Mouse (Mus musculus) c-Kit-positive CD71-positive TER-119-negative erythroid progenitor cells, embryonic 14.5 days (primary cell): Measurements from ENCODE around the gene Ctnnal1.
A peak's percentile ranks its signal among the peaks of the same experiment; 100 is the strongest.

ENCODE experiments used
- DNase-seq: peaks from one replicate; pipeline ENCODE4 v3.0.0-alpha.2; 2013; ENCODE audit warnings: low read depth

Gene Ctnnal1

DNA sequence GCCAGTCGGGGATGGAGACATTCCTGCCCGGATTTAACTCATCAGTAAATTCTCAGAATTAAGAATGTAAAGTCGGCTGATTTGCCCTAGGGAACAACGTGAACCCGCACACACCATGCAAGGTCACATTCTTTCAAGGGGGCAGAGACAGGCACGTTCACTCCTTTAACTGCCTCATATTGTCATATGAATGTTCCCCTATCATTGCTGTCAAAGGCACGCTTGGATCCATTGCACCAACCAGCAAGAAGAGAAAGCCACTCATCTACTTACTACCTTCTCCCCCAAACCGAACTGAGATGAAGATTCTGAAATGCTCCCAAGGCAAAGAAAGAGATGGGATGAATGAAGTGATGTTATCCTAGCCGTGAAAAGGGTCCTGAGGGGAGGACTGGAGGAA, 6.3 kb downstream of the Ctnnal1 start:
- no peak for DNase-seq

DNA sequence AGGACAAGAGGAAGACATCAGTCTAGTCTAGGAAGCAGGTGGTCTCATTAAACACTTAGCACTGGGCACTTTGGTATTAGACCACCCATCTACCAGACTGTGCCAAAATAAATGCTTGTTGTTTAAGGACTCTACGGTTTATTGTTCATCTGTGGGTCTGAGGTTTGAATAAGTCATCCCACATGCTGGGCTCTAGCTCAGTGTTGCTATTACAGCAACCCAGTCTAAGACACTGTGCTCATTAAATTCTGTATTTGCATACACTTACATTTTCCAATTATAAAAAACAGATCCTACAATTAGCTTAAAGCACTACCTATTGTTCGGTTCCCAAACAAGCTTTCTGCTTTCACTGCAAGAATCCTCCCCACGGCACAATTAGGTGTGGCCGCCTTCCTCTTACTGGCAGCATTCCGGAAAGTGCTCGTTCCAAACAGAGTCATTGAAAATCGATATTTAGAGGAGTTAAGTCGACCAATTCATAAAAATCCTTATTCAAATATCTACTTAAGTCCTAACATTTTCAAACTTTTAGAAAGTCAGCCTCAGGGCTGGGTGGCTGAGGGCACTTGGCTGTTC, 8.5 kb downstream of the Ctnnal1 start:
- no peak for DNase-seq

GRCm38 (mm10) chr4:56855935-56856334, 9.1 kb downstream of the Ctnnal1 start:
- DNase-seq: no peak

GRCm38 (mm10) chr4:56850724-56851123, 14.3 kb downstream of the Ctnnal1 start:
- no peak for DNase-seq

DNA sequence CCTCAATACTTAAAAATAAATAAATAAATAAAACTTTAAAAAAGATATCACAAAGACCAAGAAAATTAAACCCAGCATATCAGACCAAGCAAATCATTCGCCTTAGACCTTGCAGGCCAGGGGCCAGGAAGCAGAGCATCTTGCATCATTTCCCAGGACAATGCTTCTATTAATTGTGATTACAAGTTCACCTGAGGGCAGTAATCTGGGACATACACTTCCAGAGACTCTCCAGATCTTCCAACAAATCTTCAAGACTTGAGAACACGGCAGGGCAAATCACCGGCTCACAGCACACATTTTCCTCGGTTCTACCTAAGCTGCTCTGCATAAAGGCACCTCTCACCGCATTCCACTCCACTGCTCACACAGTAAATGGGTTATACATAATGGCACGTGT, 16.9 kb downstream of the Ctnnal1 start:
- no peak for DNase-seq

DNA sequence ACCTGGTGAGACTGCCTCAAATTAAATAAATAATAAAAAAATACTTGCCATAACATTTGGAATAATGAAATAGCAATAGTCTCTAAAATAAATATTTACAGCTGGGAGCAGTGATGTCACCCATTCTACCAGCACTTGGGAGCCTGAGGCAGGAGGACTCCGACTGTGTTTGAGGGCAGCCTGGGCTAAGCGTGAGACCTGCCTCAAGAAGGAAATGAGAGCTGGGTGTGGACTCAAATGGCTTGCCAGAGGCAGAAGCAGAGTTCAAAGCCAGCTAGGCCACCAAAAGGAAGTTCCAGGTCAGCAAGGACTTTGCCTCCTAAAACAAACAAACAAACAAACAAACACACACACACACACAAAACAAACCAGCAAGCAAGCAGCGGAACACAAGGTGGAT, 17.6 kb downstream of the Ctnnal1 start:
- no peak for DNase-seq

DNA sequence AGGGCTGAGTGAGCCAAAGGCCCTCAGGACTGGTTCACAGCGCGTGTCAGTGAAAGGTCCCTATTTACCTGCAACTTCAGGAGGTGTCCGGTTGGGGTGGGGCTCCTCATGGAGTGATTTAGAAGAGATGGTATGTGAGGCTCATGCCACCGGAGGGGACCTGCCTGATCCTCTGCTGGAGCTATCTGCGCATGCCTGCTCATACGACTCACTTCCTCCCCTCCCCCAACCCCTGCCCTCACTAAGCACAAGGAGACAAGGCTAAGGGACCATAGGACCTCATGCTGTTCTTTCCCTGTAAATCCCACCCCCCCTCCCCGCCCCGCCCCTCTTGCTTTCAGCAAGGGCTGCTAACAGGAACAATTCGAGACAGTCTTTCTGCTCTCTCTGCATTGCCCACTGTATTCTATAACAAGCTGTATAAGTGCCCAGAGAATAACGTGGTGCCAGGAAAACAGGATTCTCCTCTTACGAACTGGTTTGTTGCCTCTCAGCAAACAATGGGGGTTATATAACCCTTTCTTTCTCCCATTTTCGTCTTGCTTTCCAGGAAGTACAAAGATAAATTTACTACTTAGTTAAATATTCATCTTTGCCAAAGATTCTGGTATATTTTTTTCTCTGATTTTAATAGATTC, 19.0 kb downstream of the Ctnnal1 start:
- DNase-seq: no peak

- no peak for DNase-seq
Observed at GRCm38 (mm10) chr4:56844911-56845310, 20.1 kb downstream of the Ctnnal1 start.

GRCm38 (mm10) chr4:56843963-56844362, 21.0 kb downstream of the Ctnnal1 start:
- no peak for DNase-seq

GRCm38 (mm10) chr4:56842501-56842900, 22.5 kb downstream of the Ctnnal1 start:
- DNase-seq: no peak

GRCm38 (mm10) chr4:56840297-56840696, 24.7 kb downstream of the Ctnnal1 start:
- no peak for DNase-seq

DNA sequence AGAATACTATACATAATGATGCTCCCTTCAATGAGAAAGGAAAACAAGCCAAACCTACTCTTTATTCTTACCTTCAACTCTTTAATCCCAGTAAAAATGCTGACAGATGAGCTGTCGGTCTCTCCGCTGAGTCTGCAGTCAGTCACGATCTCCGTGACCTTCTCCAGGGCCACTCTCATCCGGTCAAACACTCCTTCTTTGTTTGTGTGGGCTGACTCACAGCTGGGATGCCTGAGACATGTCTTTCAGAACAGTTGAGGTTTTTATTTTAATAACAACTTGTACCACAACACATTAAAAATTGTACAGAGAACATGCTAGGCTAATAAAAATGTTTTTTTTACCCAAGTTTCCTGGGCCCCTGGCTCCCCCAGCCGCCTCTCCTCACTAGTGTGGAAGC, 27.3 kb downstream of the Ctnnal1 start:
- no peak for DNase-seq

DNA sequence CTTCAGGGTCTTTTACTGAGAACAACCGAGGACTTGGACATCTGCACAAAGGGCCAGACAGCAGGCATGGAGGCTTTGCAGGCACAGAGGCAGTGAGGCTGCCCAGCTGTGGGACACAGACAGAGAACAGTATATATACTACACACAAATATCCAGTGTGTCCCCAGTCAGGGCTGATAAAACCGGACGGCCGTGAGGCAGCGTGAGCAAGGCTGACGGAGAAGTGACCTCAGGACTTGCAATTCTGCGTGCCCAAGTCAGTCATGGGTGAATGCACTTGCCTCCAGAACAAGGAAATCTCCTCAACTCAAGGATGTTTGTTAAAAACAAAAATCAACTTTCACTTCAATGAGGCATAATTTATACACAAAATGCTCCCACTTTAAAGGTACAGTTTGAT, 33.0 kb downstream of the Ctnnal1 start:
- no peak for DNase-seq

DNA sequence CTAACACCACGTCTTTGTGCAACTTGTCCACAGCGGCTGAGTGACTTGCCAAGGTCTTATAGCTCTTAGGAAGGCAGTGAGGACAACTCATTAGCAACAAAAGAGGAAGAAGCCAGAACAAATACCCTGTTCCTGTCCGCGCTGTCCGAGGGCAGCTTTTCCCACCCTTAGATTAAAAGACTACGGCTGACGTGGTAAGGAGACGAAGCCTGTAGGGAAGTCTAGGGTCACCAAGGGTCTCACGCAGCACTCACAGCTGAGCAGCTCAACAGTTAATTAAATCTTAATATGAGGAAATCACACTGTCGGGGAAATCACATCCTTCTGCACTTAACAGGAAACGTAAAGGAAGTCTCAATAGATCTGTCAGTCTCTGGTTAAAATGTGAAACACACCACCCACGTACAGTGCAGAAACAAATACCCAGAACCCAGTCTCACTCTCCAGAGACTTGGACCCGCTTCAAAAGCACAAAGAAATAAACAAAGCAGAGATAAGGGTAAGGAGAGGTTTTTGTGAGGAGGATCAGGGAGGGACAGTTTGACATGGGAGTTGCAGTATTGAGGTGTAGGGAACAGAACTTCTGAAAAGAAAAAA, 33.9 kb downstream of the Ctnnal1 start:
- no peak for DNase-seq

- DNase-seq: no peak
Observed at GRCm38 (mm10) chr4:56829511-56829921, 35.5 kb downstream of the Ctnnal1 start.

- DNase-seq: no peak
Observed at GRCm38 (mm10) chr4:56828932-56829331, 36.1 kb downstream of the Ctnnal1 start.

GRCm38 (mm10) chr4:56824231-56824630, 40.8 kb downstream of the Ctnnal1 start:
- no peak for DNase-seq

- DNase-seq: peak; percentile 22
Observed at GRCm38 (mm10) chr4:56820017-56820550, 44.9 kb downstream of the Ctnnal1 start.

GRCm38 (mm10) chr4:56815131-56815530, 49.9 kb downstream of the Ctnnal1 start:
- DNase-seq: no peak

GRCm38 (mm10) chr4:56812096-56812495, 52.9 kb downstream of the Ctnnal1 start:
- DNase-seq: no peak

GRCm38 (mm10) chr4:56811642-56812041, 53.3 kb downstream of the Ctnnal1 start:
- DNase-seq: no peak

GRCm38 (mm10) chr4:56809050-56809449, 55.9 kb downstream of the Ctnnal1 start:
- DNase-seq: no peak

DNA sequence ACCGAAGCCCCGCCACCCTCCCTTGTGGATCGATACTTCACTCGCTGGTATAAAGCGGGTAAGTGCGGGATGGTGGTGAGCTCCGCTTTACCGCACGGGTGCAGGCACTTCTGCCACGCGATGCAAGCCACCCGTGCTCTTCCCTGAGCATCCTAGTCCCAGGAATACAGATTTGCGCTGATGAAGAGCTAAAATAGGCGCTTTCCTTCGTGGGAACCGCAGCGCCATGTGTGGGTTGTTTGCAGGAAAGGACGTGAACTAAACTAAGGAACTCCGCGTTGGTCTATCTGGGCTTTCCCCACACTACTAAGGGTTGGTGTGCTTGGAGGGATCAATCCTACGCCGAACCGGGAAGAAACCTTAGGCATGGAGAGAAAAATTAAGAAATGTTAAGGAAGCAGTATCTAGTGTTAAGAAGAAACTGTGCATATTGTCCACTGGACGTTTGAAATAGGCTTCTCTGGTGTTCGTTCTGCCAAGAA, 62.3 kb downstream of the Ctnnal1 start:
- DNase-seq: no peak
